Mouse (Mus musculus) gastrocnemius, adult 2 months (tissue): ENCODE measurements at regions not wholly inside any gene's neighbourhood (a gene's known extent, or its start where the extent isn't known, plus 50 kb on each side); places are given as distances from the start of the nearest gene placed in this dataset.
"Not testable (repeated sequence)": the region's sequence is repeated elsewhere in the genome, so short reads cannot be mapped to it uniquely, and the experiment has no call there.

Experiments used
- DNase-seq: peaks from one replicate; pipeline ENCODE4 v3.0.0; 2022
- H3K27ac ChIP-seq: fragments of 200-600 bp; 2 replicates; pipeline ENCODE4 v1.8.1; 2022; ENCODE audit warnings: mild to moderate bottlenecking
- H3K4me3 ChIP-seq: fragments of 200-600 bp; 2 replicates; pipeline ENCODE4 v1.8.1; 2022; ENCODE audit warnings: mild to moderate bottlenecking, moderate library complexity
- CTCF ChIP-seq: fragments of 200-600 bp; IDR thresholded peaks from 2 replicates; pipeline ENCODE4 v1.8.1; 2022; ENCODE audit warnings: antibody characterized with exemption, mild to moderate bottlenecking, moderate library complexity
- intact Hi-C: fragments of 180-260 bp; cut with DNase I; formaldehyde crosslinking; loops from one replicate; pipeline ENCODE4 v1.15.1; 2025

DNA sequence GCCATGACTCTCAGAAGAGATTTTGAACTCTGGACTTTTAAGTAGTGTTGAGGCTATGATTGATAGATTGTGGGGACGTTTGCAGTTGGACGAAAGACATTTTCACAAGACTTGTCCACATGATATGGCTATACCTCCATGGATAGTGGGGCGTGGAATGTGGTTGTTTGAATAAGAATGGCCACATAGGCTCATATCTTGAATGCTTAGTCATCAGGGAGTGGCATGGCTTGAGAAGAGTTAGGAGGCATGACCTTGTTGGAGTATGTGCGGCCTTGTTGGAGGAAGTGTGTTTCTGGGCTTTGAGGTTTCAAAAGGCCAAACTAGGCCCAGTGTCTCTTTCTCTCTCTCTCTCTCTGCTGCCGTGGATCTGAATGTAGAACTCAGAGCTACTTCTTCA, 204.7 kb upstream of the Pclo start:
- no peak for TF ChIP-seq CTCF
- no peak for DNase-seq
- Histone ChIP-seq H3K27ac (no peak overlapping the region), H3K4me3 (no peak overlapping the region)
- intact Hi-C loops: no loop called here

DNA sequence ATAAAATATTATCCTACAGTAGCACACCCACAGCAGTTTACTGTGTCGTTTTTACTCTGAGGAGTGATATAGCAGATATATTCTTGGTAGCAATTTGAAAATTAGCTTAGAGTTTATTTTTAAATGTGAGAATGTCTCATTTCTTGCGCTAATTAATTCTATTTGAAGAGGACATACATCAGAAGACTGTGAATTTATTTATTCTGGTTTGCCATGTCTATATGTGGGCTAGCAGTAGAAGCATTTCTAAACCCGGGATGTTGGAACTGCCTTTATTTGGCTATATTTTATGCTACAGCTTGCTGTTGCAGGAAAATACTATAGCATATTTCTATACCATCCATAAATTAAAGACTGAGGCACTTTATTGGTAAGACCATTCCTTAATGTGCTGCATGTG, 203.0 kb upstream of the Pclo start:
- intact Hi-C loops: no loop called here
- H3K27ac ChIP-seq: no peak overlapping the region
- no peak for DNase-seq
- H3K4me3 ChIP-seq: no peak overlapping the region
- no peak for TF ChIP-seq CTCF

DNA sequence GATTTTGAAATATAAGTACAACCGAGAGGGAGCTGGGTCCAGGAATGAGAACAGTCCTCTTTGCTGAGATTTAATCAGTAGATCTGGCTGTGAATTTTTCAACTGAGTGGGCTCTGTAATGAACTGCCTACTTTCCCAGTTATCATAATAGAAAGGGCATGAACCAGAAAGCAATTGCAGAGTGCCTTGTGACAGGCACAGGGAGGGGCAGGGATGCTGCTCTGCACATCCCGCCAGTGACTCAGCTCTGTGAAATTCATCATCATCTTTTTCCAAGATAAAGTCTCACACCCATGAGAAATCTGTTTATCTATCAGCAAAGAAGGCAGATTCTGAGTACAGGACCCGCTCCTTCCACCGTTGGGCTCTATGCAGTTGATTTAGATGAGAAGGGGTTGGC, 194.5 kb upstream of the Pclo start:
- TF ChIP-seq CTCF: no peak
- intact Hi-C loops: no loop called here
- Histone ChIP-seq H3K4me3 (no peak overlapping the region), H3K27ac (no peak overlapping the region)
- no peak for DNase-seq

DNA sequence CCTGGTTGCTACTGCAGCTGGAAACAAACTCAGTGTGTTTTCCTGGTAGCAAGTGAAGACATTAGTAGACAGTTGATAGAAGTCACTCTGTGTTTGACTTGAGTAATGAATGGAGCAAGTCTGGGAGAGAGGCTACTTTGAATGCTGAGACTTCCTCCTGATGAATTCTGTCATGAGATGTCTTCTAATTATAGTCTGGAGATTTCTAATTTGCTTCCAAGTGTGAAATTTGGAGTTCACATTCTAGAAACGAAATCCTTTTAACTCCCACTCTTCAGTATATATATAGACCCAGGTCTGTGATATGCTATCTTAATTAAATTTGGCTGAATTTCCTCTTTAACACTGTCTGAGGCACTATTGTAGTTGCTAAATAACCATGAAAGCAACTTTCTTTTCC, 192.7 kb upstream of the Pclo start:
- H3K27ac ChIP-seq: no peak overlapping the region
- H3K4me3 ChIP-seq: no peak overlapping the region
- intact Hi-C loops: no loop called here
- DNase-seq: no peak
- TF ChIP-seq CTCF: no peak

DNA sequence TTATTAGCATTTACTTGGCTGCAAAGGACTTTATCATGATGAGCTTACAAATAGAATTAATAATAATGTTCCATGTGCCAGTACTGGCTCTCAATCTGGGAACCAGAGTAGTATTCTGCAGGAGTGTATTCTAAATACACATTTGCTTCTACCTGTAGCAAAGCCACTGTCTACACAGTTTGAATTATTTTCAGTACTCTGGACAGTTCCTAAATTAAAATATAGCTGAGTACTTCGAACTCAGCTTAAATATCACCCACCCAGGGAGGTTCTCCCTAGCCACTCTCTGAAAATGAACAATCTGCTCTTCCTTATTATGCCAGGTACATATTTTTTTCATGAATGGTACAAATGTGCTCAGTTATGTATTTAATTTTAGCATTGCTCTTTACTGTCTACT, 154.3 kb upstream of the Pclo start:
- H3K4me3 ChIP-seq: no peak overlapping the region
- TF ChIP-seq CTCF: no peak
- intact Hi-C loops: no loop called here

DNA sequence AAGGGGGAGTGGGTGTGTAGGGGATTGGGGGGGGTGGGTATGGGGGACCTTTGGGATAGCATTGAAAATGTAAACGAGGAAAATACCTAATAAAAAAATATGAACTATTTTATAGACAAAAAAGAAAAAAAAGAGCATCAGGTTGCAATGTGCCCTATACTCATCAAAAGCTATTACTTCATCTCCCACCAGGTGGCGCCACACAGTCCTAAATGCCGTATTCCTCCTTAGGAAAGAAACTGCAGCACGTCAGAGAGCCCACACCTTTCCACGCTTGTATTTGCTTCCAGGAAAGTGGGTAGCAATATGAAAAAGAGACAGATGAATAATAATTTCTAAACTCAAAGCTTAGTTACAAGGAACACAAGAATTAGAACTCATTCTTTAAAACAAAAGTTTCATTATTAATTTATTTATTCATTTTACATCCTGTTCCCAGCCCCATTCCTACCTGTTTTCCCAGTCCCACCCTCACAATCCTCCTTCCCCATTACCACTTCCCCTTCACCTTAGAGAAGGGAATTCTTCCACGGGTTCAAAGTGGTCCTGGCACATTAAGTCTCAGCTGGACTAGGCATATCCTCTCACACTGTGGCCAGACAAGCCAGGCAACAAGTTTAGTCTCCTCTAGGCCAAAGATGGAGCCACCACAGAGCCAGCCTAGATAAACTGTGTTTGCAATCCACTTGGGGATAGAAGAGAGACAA, 125.4 kb upstream of the Pclo start:
- intact Hi-C loops: no loop called here
- DNase-seq: no peak
- Histone ChIP-seq H3K4me3 (no peak overlapping the region), H3K27ac (no peak overlapping the region)
- peak; percentile 34; the same call in 1 of the 2 replicates for TF ChIP-seq CTCF

More for the DNA sequence above, 154.3 kb upstream of the Pclo start:
- DNase-seq: no peak
- no peak overlapping the region for H3K27ac ChIP-seq

DNA sequence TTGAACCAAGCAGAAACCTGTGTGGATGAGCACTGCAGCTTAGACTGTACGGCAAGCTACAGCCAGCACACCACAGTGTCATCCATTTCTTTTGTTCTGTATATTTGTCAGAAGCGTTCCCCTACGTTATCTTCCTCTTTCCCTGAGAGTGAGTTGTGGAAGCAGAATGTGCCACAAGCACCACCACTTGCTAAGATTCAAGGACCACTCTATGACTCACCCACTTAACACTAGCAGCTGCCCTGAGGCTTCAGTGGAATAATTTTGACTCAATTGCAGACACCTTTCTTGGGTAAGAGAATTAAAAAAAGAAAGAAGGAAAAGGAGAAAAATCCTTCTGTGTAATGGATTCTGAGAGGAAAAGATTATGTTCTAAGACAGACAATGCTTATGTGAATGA, 122.9 kb upstream of the Pclo start:
- DNase-seq: no peak
- intact Hi-C loops: no loop called here
- no peak for TF ChIP-seq CTCF

DNA sequence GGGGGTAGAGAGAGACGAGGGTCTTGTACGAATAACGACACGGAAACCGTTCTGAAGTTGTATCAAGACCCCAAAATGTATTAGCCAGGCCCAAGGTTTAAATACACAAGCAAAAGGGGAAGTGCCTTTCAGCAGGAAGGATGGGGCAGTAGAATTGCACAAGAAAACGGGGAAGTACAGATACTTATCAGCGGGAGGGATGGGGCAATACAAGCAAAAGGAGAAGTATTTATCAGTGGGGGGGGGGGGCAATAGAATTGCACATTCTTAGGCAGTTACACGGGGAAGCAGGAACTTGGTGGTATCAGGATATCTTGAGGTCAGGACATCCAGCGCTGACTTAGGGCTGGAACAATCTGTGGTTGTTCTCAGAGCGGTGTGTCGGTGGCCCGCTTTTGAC, 111.3 kb upstream of the Pclo start:
- H3K4me3 ChIP-seq, DNase-seq, intact Hi-C loops, H3K27ac ChIP-seq: not testable (repeated sequence)

More for the DNA sequence above, 122.9 kb upstream of the Pclo start:
- no peak overlapping the region for H3K4me3 ChIP-seq
- no peak overlapping the region for H3K27ac ChIP-seq

DNA sequence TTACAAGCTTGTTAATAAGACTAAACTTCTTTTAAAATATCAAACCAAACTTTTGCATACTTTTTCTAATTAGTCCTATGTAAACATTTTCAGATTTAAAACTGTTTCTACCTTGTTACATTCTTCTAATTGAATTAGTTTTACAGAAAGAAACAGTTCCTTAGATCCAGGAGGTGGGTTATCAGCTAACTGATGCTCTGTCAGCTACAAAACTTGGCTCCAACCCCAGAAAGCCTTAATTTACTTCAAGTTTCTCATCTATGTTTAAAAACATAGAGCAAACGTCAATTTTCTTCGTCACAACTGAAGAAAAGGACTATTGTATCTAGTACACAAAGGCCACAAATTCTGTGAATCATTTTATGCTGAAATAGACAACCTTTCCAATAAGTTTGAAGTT, 110.4 kb upstream of the Pclo start:
- H3K4me3 ChIP-seq: no peak overlapping the region
- intact Hi-C loops: no loop called here
- TF ChIP-seq CTCF: no peak
- no peak for DNase-seq
- no peak overlapping the region for H3K27ac ChIP-seq

DNA sequence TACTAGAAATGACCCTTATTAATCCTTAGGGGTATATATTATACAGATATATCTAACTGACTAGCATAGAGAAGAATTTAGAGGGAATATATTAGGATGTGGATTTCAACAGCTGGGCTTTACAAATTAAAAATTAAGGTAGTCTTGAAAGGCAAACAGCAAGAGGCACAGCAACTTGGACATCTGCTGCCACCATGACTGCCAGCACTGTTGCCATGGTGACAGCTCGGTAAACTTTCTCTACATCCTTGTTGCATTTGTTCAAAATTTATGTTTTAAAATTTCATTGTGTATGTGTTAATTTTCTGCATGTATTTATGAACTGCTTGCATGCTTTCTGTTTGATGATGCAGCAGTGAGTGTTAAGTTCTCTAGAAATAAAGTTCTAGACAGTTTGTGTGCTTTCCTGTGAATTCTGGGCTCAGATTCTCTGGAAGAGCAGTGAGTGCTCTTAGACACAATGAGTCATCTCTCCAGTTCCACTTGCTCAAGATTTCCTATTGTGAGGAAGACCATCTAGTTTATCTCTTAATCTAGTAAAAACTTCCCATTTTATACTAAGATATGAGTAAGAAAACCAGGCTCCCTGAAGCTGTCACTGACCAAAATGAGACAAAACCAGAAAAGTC, 99.4 kb upstream of the Pclo start:
- Histone ChIP-seq H3K4me3 (no peak overlapping the region), H3K27ac (no peak overlapping the region)
- intact Hi-C loops: no loop called here
- no peak for TF ChIP-seq CTCF
- DNase-seq: no peak

DNA sequence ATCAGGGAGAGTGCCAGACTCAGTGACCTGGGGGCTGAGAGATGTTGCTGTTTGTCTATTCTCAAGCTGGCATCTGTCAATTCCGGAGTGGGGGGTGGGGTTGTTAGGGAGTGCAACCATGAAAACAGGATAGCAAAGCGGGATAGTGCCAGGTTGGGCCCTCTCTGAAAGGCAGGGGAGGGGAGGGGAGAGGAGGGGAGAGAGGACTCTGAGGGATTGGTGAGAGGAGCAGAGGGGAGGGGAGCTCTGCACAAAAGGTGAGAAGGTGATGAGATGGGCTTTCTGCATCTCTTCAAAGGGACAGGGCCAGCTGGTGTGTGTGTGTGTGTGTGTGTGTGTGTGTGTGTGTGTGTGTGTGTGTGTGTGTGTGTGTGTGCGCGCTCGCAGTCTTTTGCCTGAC, 61.6 kb upstream of the Pclo start:
- intact Hi-C loops: no loop called here

More for the DNA sequence above, 61.6 kb upstream of the Pclo start:
- no peak for DNase-seq
- Histone ChIP-seq H3K4me3 (no peak overlapping the region), H3K27ac (no peak overlapping the region)
- TF ChIP-seq CTCF: no peak
